ENCODE assay signal across 26 mouse cellular contexts in genomic region chr2:151215141-151215540, GRCm38 (mm10).
"Had no signal": no experiment of that assay in that cellular context is flagged by ENCODE, and none has a peak within 500 bp of the region (broad histone marks: within the 10 kb centered on the region; RNA-seq: fewer than 3 reads in every experiment).

No protein-coding gene starts in this region.

- H3K27me3 ChIP-seq: hindbrain, embryonic 13.5 days; hindbrain, embryonic 15.5 days; intestine, embryonic 15.5 days; limb, embryonic 12.5 days; liver, embryonic 13.5 days; liver, embryonic 15.5 days had no signal

- H3K4me1 ChIP-seq: hindbrain, embryonic 10.5 days; hindbrain, embryonic 13.5 days; hindbrain, embryonic 15.5 days; intestine, embryonic 15.5 days; limb, embryonic 10.5 days; limb, embryonic 12.5 days; liver, embryonic 13.5 days; liver, embryonic 15.5 days had no signal

- ATAC-seq: inflammation-experienced regulatory T-cells, adult 6 months; intestine, embryonic 15.5 days; intestine, postnatal 0 days had no signal

- H3K4me3 ChIP-seq: gastrocnemius, adult 2 months; heart, adult 2 months; hindbrain, embryonic 10.5 days; hindbrain, embryonic 13.5 days; hindbrain, embryonic 15.5 days; intestine, embryonic 15.5 days; layer of hippocampus, adult 2 months; left cerebral cortex, adult 2 months; limb, embryonic 10.5 days; limb, embryonic 12.5 days; liver, embryonic 13.5 days; liver, embryonic 15.5 days had no signal

- H3K36me3 ChIP-seq: hindbrain, embryonic 10.5 days; hindbrain, embryonic 13.5 days; hindbrain, embryonic 15.5 days; intestine, embryonic 15.5 days; limb, embryonic 10.5 days; limb, embryonic 12.5 days; liver, embryonic 13.5 days; liver, embryonic 15.5 days had no signal

- H3K9ac ChIP-seq: hindbrain, embryonic 13.5 days; hindbrain, embryonic 15.5 days; intestine, embryonic 15.5 days; limb, embryonic 12.5 days; liver, embryonic 13.5 days; liver, embryonic 15.5 days had no signal

- H3K4me2 ChIP-seq: heart, embryonic 11.5 days; hindbrain, embryonic 13.5 days; hindbrain, embryonic 15.5 days; intestine, embryonic 15.5 days; limb, embryonic 12.5 days; liver, embryonic 11.5 days; liver, embryonic 13.5 days; liver, embryonic 15.5 days had no signal

- DNase-seq: gastrocnemius, adult 2 months; gastrocnemius, postnatal 10 days; gastrocnemius, postnatal 25 days; heart, adult 2 months; heart, postnatal 10 days; heart, postnatal 4 days; kidney, adult 18-20 months; kidney, adult 8-10 months; kidney, postnatal 10 days; kidney, postnatal 25 days; kidney, postnatal 4 days; liver; liver, embryonic 13.5 days had no signal

- H3K27ac ChIP-seq: gastrocnemius, adult 2 months; heart, adult 2 months; hindbrain, embryonic 10.5 days; hindbrain, embryonic 13.5 days; hindbrain, embryonic 15.5 days; intestine, embryonic 15.5 days; layer of hippocampus, adult 2 months; left cerebral cortex, adult 2 months; limb, embryonic 10.5 days; limb, embryonic 12.5 days; liver, embryonic 13.5 days; liver, embryonic 15.5 days had no signal

- H3K9me3 ChIP-seq: hindbrain, embryonic 15.5 days had no signal
